Mouse (Mus musculus) inflammation-experienced regulatory T-cells, adult 6 months (primary cell): ENCODE measurements around the gene Mybpc1. TPM values are rescaled to one million over a fixed set of nuclear protein-coding genes. Genes with fewer than 3 reads are reported as not detected.
"Not testable (repeated sequence)": the region's sequence is repeated elsewhere in the genome, so short reads cannot be mapped to it uniquely, and the experiment has no call there.

Source experiments
- ATAC-seq: one replicate; pipeline ENCODE4 v1.8.0; 2017
- polyA plus RNA-seq, 3 experiments: library from polyadenylated mRNA; unstranded; fragments of 100-300 nt; shearing (Covaris generic); gene quantifications; one replicate each; pipeline ENCODE4 v1.2.1; 2017

The Mybpc1 gene
- polyA plus RNA-seq, 3 experiments from 2014 or later = not detected

- ATAC-seq = no peak
These were observed 112.3 kb downstream of the Mybpc1 start for GRCm38 (mm10) chr10:88492658-88493057.

DNA sequence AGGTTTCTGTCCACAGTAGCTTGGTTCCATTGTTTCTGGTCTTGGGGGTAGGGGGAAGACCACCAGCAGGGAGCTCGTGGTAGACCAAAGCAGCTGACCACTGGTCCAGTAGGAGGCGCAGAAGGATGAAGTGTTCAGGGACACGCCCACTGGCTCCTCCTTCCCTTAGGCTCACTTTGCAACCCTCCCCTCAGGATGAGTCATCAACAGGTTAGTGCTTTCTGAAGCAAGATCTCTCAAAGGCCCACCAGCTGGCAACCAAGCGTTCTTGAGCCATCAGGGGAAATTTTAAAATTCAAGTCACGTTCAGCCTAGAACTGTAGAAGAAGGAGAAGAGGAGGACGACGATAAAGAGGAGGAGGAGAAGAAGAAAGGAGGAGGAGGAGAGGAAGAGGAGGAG, 113.3 kb downstream of the Mybpc1 start:
- no peak for ATAC-seq

DNA sequence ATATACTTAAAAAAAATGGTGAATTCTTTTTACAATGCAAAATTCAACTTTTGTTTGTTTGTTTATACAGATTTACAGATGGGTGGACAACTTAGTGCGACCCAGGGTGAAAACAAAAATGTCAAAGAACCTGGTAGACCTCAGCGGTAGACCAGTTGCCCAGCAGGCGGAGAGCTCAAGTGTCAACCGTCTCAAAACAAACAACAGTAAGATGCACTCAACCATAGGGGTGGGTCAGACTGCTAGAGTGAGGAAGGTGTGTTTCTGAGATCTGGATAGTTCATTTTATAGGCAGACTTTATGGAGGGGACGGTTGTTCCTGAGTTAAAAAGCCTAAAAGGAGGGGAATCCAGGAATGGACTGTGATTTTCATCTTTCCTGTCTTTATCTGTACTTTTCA, 116.3 kb downstream of the Mybpc1 start:
- ATAC-seq = no peak

DNA sequence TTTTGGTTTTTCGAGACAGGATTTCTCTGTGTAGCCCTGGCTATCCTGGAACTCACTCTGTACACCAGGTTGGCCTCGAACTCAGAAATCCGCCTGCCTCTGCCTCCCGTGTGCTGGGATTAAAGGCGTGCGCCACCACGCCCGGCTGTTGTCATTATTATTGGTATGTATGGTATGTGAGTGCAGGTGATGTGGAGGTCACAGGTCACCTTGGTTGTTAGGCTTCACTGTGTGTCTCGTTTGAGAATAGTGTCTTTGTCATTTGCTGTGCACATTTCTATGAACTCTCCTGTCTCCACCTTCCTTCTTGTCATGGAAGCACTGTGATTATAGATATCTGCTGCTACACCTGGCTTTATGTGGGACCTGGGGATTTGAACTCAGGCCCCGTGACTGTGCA, 122.1 kb downstream of the Mybpc1 start:
- ATAC-seq = not testable (repeated sequence)

Other genes with a start within 250 kb of the Mybpc1 start
- 1 to 10 TPM; 1.3 to 1.8 (median 1.7) TPM for gene Dram1, start 226.1 kb downstream of the Mybpc1 start, polyA plus RNA-seq
- 1 to 10 TPM; 6.5 to 9.1 (median 6.8) TPM for gene Gnptab, start 226.0 kb downstream of the Mybpc1 start, polyA plus RNA-seq
- gene Sycp3, start 145.6 kb downstream of the Mybpc1 start, polyA plus RNA-seq = not detected
- 1 to 10 TPM; 2.6 to 5.2 (median 3.5) TPM for gene Chpt1, start 101.1 kb downstream of the Mybpc1 start, polyA plus RNA-seq
- 1 to 10 TPM in 1 of 3 experiments, under 1 TPM in 1, not detected in 1; 0.59 to 2.7 TPM for gene Spic, start 79.9 kb upstream of the Mybpc1 start, polyA plus RNA-seq
- gene Arl1, start 125.7 kb upstream of the Mybpc1 start, polyA plus RNA-seq = 10 to 100 TPM; 51.6 to 80.7 (median 51.8) TPM
- gene Utp20, start 221.7 kb upstream of the Mybpc1 start, polyA plus RNA-seq = 10 to 100 TPM in 2 of 3 experiments, 1 to 10 TPM in 1; 9.5 to 22.8 (median 19.2) TPM